Mouse (Mus musculus): ENCODE measurements at regions not wholly inside any gene's neighbourhood (a gene's known extent, or its start where the extent isn't known, plus 50 kb on each side); places are given as distances from the start of the nearest gene placed in this dataset.

- no peak for TF ChIP-seq GATA1 (IDR thresholded peaks at IDR 0.05; ENCODE audit: low read length)
Observed at GRCm38 (mm10) chr10:39238596-39238995, 75.0 kb upstream of the Ccn6 start.

GRCm38 (mm10) chr10:39237549-39237948 is 74.0 kb upstream of the Ccn6 start:
- no peak for TF ChIP-seq GATA1 (IDR thresholded peaks at IDR 0.05; ENCODE audit: low read length)

GRCm38 (mm10) chr10:39233926-39234450 is 70.4 kb upstream of the Ccn6 start:
- TF ChIP-seq GATA1 (IDR thresholded peaks at IDR 0.05; ENCODE audit: low read length) = no peak

- no peak for TF ChIP-seq GATA1 (IDR thresholded peaks at IDR 0.05; ENCODE audit: low read length)
Observed at GRCm38 (mm10) chr10:39233191-39233590, 69.6 kb upstream of the Ccn6 start.

- peak; percentile 84 for TF ChIP-seq GATA1 (IDR thresholded peaks at IDR 0.05; ENCODE audit: low read length)
Observed at GRCm38 (mm10) chr10:39230634-39231410, 67.2 kb upstream of the Ccn6 start.

- TF ChIP-seq GATA1 (IDR thresholded peaks at IDR 0.05; ENCODE audit: low read length) = no peak
Observed at GRCm38 (mm10) chr10:39229233-39229632, 65.6 kb upstream of the Ccn6 start.

GRCm38 (mm10) chr10:39228027-39228426 is 64.4 kb upstream of the Ccn6 start:
- TF ChIP-seq GATA1 (IDR thresholded peaks at IDR 0.05; ENCODE audit: low read length) = no peak

GRCm38 (mm10) chr10:39227499-39227942 is 63.9 kb upstream of the Ccn6 start:
- TF ChIP-seq GATA1 (IDR thresholded peaks at IDR 0.05; ENCODE audit: low read length) = no peak

GRCm38 (mm10) chr10:39226518-39226917 is 62.9 kb upstream of the Ccn6 start:
- TF ChIP-seq GATA1 (IDR thresholded peaks at IDR 0.05; ENCODE audit: low read length) = no peak

GRCm38 (mm10) chr10:39224449-39225094 is 61.0 kb upstream of the Ccn6 start:
- TF ChIP-seq GATA1 (IDR thresholded peaks at IDR 0.05; ENCODE audit: low read length) = no peak

- TF ChIP-seq GATA1 (IDR thresholded peaks at IDR 0.05; ENCODE audit: low read length) = no peak
Observed at GRCm38 (mm10) chr10:39221028-39221427, 57.4 kb upstream of the Ccn6 start.

GRCm38 (mm10) chr10:39219366-39219765 is 55.8 kb upstream of the Ccn6 start:
- TF ChIP-seq GATA1 (IDR thresholded peaks at IDR 0.05; ENCODE audit: low read length) = no peak

GRCm38 (mm10) chr10:39218151-39218550 is 54.6 kb upstream of the Ccn6 start:
- no peak for TF ChIP-seq GATA1 (IDR thresholded peaks at IDR 0.05; ENCODE audit: low read length)

GRCm38 (mm10) chr10:39216142-39216904 is 52.7 kb upstream of the Ccn6 start:
- no peak for TF ChIP-seq GATA1 (IDR thresholded peaks at IDR 0.05; ENCODE audit: low read length)

GRCm38 (mm10) chr10:39214563-39214962 is 51.0 kb upstream of the Ccn6 start:
- no peak for TF ChIP-seq GATA1 (IDR thresholded peaks at IDR 0.05; ENCODE audit: low read length)

Data from G1E-ER4 (cell line).